Mouse (Mus musculus) midbrain, embryonic 15.5 days (tissue): ENCODE results near the gene Garnl3. TPM values are rescaled to one million over a fixed set of nuclear protein-coding genes. Genes with fewer than 3 reads are reported as not detected.

Experiments used
- ATAC-seq: fragments of 200-750 bp; cut with Nextera tagmentation; replicated peaks from 2 replicates; pipeline ENCODE4 v1.8.0; 2017; ENCODE audit warnings: moderate TSS enrichment
- H3K27ac ChIP-seq: fragments of 300-500 bp; sonication (generic); 2 replicates; pipeline ENCODE4 v1.5.1; 2015; ENCODE audit warnings: mild to moderate bottlenecking, inconsistent platforms
- H3K27me3 ChIP-seq: fragments of 300-500 bp; sonication (generic); replicated peaks from 2 replicates; pipeline ENCODE4 v1.6.1; 2015; ENCODE audit warnings: inconsistent platforms
- H3K36me3 ChIP-seq: fragments of 300-500 bp; sonication (generic); replicated peaks from 2 replicates; pipeline ENCODE4 v1.6.1; 2015; ENCODE audit warnings: inconsistent platforms
- H3K4me1 ChIP-seq: fragments of 300-500 bp; sonication (generic); 2 replicates; pipeline ENCODE4 v1.6.1; 2015; ENCODE audit warnings: inconsistent platforms
- H3K4me2 ChIP-seq: fragments of 300-500 bp; sonication (generic); 2 replicates; pipeline ENCODE4 v1.6.1; 2015; ENCODE audit warnings: inconsistent platforms, mild to moderate bottlenecking, moderate library complexity
- H3K4me3 ChIP-seq: fragments of 300-500 bp; sonication (generic); 2 replicates; pipeline ENCODE4 v1.5.1; 2015; ENCODE audit warnings: mild to moderate bottlenecking, inconsistent platforms
- H3K9ac ChIP-seq: fragments of 300-500 bp; sonication (generic); 2 replicates; pipeline ENCODE4 v1.6.1; 2015; ENCODE audit warnings: mild to moderate bottlenecking, inconsistent platforms
- H3K9me3 ChIP-seq: fragments of 300-500 bp; sonication (generic); 2 replicates; pipeline ENCODE4 v1.6.1; 2016; ENCODE audit warnings: inconsistent platforms
- WGBS: fragments of 180-500 bp; shearing (Covaris S2); methylation state at CpG from one replicate; pipeline ENCODE4 v1.1.7; 2015; ENCODE audit warnings: mixed read lengths; 5-methylcytosine and 5-hydroxymethylcytosine counted together
- polyA plus RNA-seq: library from polyadenylated mRNA; unstranded; fragments of >200 nt; fragmentation: Nextera tagmentation; extraction: Ambion mirVana; gene quantifications from 2 replicates; pipeline ENCODE4 v1.2.1, GENCODE M21; 2015

The Garnl3 gene
- polyA plus RNA-seq, 1 experiment from 2014 or later: 61.1 TPM

DNA sequence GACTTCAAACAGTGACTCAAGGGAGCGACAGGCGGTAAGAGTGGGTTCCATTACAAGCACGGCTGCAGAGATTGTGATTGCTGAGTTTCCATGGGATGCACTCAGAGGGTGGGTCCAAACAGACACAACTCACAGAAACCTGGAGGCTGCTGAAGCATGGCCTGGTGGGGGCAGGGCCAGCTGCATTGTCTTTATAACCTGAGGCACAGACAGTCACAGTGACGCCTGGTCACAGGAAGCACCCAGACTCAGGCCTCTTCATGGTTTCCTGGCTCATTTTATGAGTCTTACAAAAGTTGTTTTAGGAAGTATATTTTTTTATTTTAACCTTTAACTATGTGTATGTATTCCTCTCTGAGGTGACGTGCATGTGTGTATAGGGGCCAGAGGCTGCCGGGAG lies 38.0 kb upstream of the Garnl3 start:
- Histone ChIP-seq H3K4me2 (no peak overlapping the region), H3K27ac (no peak overlapping the region), H3K36me3 (peaks cover 9% of the 10 kb centered on the region; the same call in 1 of the 2 replicates), H3K4me1 (no peaks in the 10 kb centered on the region), H3K9me3 (no peaks in the 10 kb centered on the region), H3K9ac (no peak overlapping the region), H3K4me3 (no peak overlapping the region), H3K27me3 (no peaks in the 10 kb centered on the region)
- WGBS: 79% methylated on average over 6 of the region's 6 CpGs
- no peak for ATAC-seq

DNA sequence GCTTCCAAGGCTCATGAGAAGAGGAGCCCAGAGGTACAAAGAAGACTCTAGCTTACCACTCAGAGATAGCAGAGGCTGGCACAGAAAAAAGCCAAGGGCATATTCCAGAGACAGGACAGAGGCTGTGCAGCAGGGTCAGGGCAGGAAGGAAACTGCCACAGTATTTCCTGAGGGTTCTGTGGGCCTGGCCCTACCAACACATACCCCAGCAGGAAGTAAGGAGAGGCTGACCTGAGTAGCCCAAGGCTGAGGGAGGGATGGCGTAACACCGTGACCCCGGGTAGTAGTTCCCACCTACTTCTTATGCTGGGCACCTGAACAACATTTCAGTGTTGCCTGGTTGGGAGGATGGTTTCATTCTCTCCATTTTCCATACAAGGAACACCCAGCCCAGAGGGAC lies 35.6 kb upstream of the Garnl3 start:
- Histone ChIP-seq H3K36me3 (peaks cover 11% of the 10 kb centered on the region; the same call in 1 of the 2 replicates), H3K27me3 (no peaks in the 10 kb centered on the region), H3K4me2 (no peak overlapping the region), H3K9ac (no peak overlapping the region), H3K4me3 (no peak overlapping the region), H3K9me3 (no peaks in the 10 kb centered on the region), H3K27ac (no peak overlapping the region), H3K4me1 (no peaks in the 10 kb centered on the region)
- ATAC-seq: no peak
- 94% methylated on average over 3 of the region's 3 CpGs for WGBS

DNA sequence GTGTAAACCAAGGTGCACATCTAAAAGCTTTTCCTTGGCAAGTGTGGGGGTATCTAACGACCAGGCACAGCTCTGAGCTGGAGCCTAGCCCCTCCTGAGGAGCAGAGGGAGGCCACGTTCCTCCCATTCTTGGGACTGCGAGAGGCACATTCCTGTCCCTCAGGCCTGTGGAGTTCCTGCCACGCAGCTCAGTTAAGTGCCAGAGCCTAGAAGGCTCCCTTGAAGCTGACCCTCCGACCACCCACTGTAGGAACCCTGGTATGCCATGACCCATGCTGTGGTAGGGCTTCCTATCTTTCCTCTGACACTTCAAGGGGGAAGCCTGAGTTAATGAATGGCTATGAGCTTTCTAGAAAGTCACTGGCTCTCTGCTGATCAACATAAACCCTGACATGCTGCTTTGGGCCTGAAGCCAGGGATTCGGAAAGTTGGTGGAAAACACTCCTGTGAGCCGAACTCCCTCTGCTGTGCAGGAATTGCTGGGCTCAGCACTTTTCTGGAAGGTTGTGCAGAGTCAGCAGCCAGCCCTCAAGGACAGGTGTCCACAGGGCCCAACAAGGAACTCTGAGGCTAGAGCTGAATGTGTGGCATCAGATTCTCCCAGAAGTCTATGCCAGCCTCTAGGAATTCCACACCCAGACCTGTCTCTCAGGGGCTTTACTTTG lies 34.4 kb upstream of the Garnl3 start:
- 60% methylated on average over 7 of the region's 7 CpGs for WGBS
- Histone ChIP-seq H3K36me3 (peaks cover 12% of the 10 kb centered on the region; the same call in 1 of the 2 replicates), H3K4me2 (no peak overlapping the region), H3K27ac (no peak overlapping the region; the same call in 1 of the 2 replicates), H3K9me3 (no peaks in the 10 kb centered on the region), H3K4me1 (no peaks in the 10 kb centered on the region), H3K27me3 (no peaks in the 10 kb centered on the region), H3K9ac (no peak overlapping the region), H3K4me3 (no peak overlapping the region)
- no peak for ATAC-seq

DNA sequence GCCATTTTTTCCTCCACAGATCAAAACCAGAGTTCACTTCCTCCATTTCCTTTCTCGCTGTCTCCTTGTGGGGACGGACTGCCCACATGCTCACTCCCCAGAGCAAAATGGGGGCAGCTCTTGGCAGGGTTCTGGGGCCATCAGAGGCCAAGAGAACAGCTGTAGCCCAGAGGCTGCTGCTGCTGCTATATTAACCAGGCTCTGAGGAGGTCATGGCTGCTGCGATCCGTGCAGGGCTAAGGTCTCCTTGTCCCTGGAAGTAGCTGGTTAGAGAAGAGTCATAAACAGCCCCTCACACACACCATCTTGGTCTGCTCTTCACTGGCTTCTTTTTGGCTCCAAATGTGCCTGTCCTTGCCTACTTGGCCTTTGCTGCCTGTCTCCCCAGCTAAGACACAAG lies 33.8 kb upstream of the Garnl3 start:
- H3K27me3 ChIP-seq: no peaks in the 10 kb centered on the region
- no peak overlapping the region for H3K4me3 ChIP-seq
- no peak overlapping the region for H3K9ac ChIP-seq
- ATAC-seq: no peak
- H3K27ac ChIP-seq: no peak overlapping the region
- no peak overlapping the region for H3K4me2 ChIP-seq
- no peaks in the 10 kb centered on the region for H3K9me3 ChIP-seq
- WGBS: 83% methylated on average over 4 of the region's 4 CpGs
- no peaks in the 10 kb centered on the region for H3K4me1 ChIP-seq
- H3K36me3 ChIP-seq: peaks cover 12% of the 10 kb centered on the region; the same call in 1 of the 2 replicates

DNA sequence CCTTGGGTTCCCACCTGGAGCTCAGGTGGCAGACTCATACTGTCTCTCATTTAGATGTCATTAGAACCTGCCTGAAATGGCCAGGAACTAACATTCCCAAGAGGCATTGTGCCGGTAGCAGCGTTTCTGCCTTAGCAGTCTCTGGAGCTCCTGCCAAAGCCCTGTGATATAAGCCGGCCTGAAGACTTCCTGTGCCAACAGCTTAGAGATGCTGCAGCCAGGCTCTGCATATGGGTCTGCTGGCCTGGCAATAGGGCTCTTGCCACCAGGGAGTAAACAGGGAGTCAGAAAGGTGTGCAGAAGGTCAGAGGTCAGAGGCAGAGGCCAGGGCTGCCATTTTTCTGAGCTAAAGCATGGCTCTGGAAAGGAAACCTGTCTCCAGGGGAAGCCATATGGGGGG lies 33.2 kb upstream of the Garnl3 start:
- Histone ChIP-seq H3K36me3 (peaks cover 12% of the 10 kb centered on the region; the same call in 1 of the 2 replicates), H3K27ac (no peak overlapping the region)

DNA sequence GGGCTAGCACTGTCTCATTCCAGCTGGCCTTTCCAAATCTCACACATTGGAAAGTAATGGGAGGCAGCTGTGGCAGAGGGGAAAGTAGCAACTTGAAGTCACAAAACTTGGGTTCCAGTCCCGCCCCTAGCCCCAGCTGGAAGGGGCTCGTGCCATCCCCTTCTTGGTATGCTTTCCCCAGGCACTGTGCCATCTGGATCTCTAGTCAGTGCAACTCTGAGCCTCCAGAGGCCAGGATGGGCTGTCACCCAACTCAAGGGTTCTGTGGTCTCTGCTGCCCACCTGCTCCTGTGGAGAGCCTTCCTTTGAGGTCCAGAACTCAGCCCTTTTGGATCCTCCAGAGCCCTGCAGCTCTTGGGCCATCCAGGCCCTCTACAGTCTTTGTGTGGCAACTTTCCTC lies 30.7 kb upstream of the Garnl3 start:
- no peak for ATAC-seq
- Histone ChIP-seq H3K27ac (no peak overlapping the region), H3K9me3 (no peaks in the 10 kb centered on the region), H3K36me3 (peaks cover 12% of the 10 kb centered on the region; the same call in 1 of the 2 replicates), H3K4me2 (no peak overlapping the region), H3K4me3 (no peak overlapping the region), H3K4me1 (no peaks in the 10 kb centered on the region), H3K9ac (no peak overlapping the region), H3K27me3 (no peaks in the 10 kb centered on the region)
- WGBS: 93% methylated on average over 2 of the region's 2 CpGs

More for the DNA sequence above, 33.2 kb upstream of the Garnl3 start:
- no peaks in the 10 kb centered on the region for H3K9me3 ChIP-seq
- H3K9ac ChIP-seq: no peak overlapping the region
- H3K4me1 ChIP-seq: no peaks in the 10 kb centered on the region
- 77% methylated on average over 3 of the region's 3 CpGs for WGBS
- H3K4me3 ChIP-seq: no peak overlapping the region
- no peaks in the 10 kb centered on the region for H3K27me3 ChIP-seq
- ATAC-seq: no peak
- no peak overlapping the region for H3K4me2 ChIP-seq

DNA sequence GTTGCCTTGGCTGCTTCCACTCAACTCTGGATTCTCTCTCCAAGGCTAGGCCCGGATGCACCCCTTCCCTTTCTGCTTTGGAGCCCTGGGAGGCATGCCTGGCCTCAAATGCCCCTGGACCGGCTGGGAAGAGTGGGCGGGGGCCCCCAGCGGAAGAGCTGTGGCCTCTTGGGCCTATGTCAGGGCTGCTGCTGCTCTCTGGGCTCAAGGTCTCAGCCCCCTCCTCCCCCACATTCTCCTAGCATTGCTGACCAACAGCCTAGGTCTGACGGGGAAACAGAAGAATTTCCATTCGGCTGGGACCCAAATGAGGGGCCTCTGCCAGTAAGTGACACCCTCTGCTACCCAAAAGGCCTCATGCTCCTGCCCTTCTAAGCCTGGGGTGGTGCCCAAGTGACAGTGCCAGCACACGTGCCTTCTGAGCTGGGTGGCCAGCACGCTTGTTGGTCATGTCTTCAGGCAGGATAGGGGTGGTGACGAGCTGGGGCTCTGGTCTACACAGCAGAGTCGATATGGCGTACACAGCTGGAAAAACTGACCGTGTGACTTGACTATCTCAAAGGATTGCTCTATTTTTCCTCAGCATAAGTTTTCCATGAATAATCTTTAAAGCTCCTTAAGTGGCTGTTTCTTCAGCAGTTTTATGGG lies 29.0 kb upstream of the Garnl3 start:
- Histone ChIP-seq H3K27me3 (no peaks in the 10 kb centered on the region), H3K4me2 (no peak overlapping the region), H3K4me3 (no peak overlapping the region), H3K9me3 (no peaks in the 10 kb centered on the region), H3K27ac (no peak overlapping the region), H3K36me3 (peaks cover 16% of the 10 kb centered on the region; the same call in 1 of the 2 replicates), H3K9ac (no peak overlapping the region), H3K4me1 (no peaks in the 10 kb centered on the region)
- 85% methylated on average over 12 of the region's 12 CpGs for WGBS
- ATAC-seq: no peak

DNA sequence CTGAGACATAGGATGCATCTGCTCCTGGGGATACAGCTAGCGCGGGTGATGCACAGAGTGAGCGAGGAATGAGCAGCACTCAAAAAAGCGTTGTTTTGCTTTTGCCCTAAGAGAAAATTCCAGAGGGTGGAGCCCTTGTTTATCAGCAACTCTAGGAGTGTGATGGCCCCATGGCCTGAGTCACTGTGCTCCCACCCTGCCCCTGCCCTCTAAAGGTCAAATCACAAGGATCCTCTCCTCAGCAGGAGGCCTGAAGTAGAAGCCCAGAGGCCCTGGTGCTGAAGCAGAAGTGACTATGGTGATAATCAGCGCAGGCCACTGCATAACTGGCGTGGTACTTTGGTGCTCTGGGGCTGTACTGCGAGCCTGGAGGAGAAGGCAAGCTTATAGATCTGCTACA lies 28.1 kb upstream of the Garnl3 start:
- Histone ChIP-seq H3K27me3 (no peaks in the 10 kb centered on the region), H3K9me3 (no peaks in the 10 kb centered on the region), H3K27ac (no peak overlapping the region), H3K4me1 (no peaks in the 10 kb centered on the region), H3K4me2 (no peak overlapping the region), H3K36me3 (peaks cover 16% of the 10 kb centered on the region; the same call in 1 of the 2 replicates), H3K4me3 (no peak overlapping the region), H3K9ac (no peak overlapping the region)
- no peak for ATAC-seq
- WGBS: 84% methylated on average over 7 of the region's 7 CpGs

DNA sequence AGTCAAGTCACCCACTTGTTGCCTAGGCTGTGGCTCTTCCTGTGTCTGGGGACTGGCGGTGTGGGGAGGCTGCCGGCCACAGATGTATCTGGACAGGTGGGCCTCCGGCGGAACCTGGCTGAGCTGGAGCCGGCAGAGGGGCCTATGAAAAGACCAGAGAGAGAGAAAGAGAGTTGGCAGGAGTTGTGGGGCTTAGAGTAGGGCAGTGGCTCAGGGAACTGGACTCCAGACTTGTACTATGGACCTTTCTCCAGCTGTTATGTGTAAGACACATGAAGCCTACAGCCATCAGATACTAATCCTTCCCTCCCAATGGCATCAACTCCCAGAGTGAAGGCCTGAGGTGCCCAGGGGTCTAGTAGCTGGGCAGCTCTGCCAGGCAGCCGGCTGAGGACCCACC lies 27.4 kb upstream of the Garnl3 start:
- H3K4me2 ChIP-seq: no peak overlapping the region
- H3K9ac ChIP-seq: no peak overlapping the region
- H3K4me1 ChIP-seq: no peaks in the 10 kb centered on the region
- no peak for ATAC-seq
- H3K9me3 ChIP-seq: no peaks in the 10 kb centered on the region
- H3K27ac ChIP-seq: no peak overlapping the region
- H3K36me3 ChIP-seq: peaks cover 16% of the 10 kb centered on the region; the same call in 1 of the 2 replicates
- no peak overlapping the region for H3K4me3 ChIP-seq
- H3K27me3 ChIP-seq: no peaks in the 10 kb centered on the region
- WGBS: 95% methylated on average over 6 of the region's 6 CpGs

DNA sequence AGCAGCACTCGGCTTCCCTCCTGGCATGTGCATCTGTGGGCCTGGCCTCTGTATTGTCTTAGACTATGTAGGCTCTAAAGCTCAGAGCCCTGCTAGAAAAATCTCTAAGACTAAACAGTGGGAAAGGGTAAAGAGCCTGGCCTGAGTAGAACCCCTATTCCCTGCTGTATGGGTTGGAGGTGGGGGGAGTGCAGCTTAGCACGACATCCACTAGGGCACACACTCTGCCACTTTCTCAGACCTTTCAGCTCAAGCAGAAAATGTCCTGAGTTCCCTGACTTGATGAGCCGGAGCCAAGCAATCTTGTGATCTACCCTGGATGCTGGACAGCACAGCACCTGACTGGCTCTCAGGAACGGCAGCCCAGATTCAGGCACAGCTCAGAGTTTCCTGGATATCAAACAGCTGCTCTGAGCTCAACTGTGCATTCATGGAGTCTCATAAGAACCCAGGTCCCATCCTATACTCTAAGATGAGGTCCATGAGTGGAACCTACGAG lies 24.9 kb upstream of the Garnl3 start:
- peaks cover 9% of the 10 kb centered on the region; the same call in 1 of the 2 replicates for H3K36me3 ChIP-seq
- H3K27me3 ChIP-seq: no peaks in the 10 kb centered on the region
- no peak overlapping the region for H3K27ac ChIP-seq
- no peaks in the 10 kb centered on the region for H3K9me3 ChIP-seq
- no peak for ATAC-seq
- no peak overlapping the region for H3K4me3 ChIP-seq
- no peak overlapping the region for H3K4me2 ChIP-seq
- 78% methylated on average over 5 of the region's 5 CpGs for WGBS
- H3K4me1 ChIP-seq: no peaks in the 10 kb centered on the region
- H3K9ac ChIP-seq: no peak overlapping the region

DNA sequence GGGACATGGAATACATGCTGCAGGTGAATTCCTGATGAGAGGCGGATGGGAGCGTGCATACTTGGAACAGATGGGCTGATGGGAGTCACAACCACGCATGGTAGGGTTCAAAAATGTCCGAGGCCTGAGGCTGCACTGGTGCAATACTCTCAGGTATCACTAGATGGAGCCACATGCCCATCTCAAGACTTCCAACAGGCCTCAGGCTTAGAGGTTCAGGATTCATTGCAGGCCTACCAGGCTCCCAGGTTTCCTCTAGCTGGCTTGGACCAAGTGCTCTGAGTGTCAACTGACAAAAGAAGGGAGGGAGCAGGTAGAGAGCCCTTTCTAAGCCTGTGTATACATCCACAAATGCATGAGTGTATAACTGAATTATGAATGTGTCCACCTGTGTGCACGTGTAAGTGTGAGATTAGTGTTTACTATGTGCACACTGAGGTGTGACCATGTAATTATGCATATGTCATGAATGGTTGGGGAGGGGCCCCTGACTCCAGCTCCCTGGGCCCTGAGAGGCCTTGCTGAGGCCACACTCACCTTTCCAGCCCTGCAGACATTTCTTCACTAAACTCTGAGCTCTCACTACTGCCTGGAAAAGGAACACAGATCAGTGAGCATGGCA lies 23.4 kb upstream of the Garnl3 start:
- no peak overlapping the region for H3K4me2 ChIP-seq
- no peak overlapping the region for H3K9ac ChIP-seq
- peak; percentile 48 for ATAC-seq
- no peaks in the 10 kb centered on the region for H3K4me1 ChIP-seq
- no peaks in the 10 kb centered on the region for H3K27me3 ChIP-seq
- H3K36me3 ChIP-seq: peaks cover 9% of the 10 kb centered on the region; the same call in 1 of the 2 replicates
- H3K27ac ChIP-seq: no peak overlapping the region
- H3K9me3 ChIP-seq: no peaks in the 10 kb centered on the region
- 28% methylated on average over 5 of the region's 5 CpGs for WGBS
- H3K4me3 ChIP-seq: no peak overlapping the region

DNA sequence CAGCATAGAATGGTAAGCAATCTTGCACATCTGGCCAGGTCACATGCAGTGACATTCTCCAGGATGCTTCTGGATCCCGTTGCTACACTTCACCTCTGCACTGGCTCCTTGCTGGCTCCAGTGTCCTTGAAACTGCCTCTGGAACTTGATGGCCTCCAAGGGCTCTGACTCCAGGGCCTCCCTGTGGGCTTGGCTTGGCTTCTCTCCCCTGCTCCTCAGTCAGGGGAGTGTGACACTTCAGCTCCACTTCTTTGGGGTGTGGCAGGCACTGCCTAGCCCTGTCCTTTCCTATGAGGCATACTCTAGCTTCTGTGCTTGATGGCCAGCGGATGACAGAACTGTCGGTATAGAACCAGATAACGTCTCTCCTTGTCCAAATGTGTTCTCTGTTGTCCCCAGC lies 15.5 kb upstream of the Garnl3 start:
- WGBS: 94% methylated on average over 4 of the region's 4 CpGs
- Histone ChIP-seq H3K9me3 (no peaks in the 10 kb centered on the region), H3K4me1 (no peaks in the 10 kb centered on the region), H3K36me3 (peaks cover 15% of the 10 kb centered on the region; the same call in 1 of the 2 replicates), H3K4me2 (no peak overlapping the region), H3K27me3 (no peaks in the 10 kb centered on the region), H3K27ac (no peak overlapping the region), H3K9ac (no peak overlapping the region), H3K4me3 (no peak overlapping the region)
- no peak for ATAC-seq
